Mouse (Mus musculus) lung, postnatal 0 days (tissue): ENCODE measurements at regions not wholly inside any gene's neighbourhood (a gene's known extent, or its start where the extent isn't known, plus 50 kb on each side); places are given as distances from the start of the nearest gene placed in this dataset.

ENCODE experiments used
- ATAC-seq: fragments of 200-750 bp; cut with Nextera tagmentation; 2 replicates; pipeline ENCODE4 v1.8.0; 2017; ENCODE audit warnings: moderate library complexity
- DNase-seq: peaks from one replicate; pipeline ENCODE4 v3.0.0-alpha.2; 2016; ENCODE audit warnings: low spot score
- H3K27ac ChIP-seq: fragments of 300-500 bp; sonication (generic); 2 replicates; pipeline ENCODE4 v1.5.1; 2014; ENCODE audit warnings: antibody characterized with exemption, mild to moderate bottlenecking, low read length, mixed read lengths
- H3K27me3 ChIP-seq: fragments of 300-500 bp; sonication (generic); replicated peaks from 2 replicates; pipeline ENCODE4 v1.6.1; 2014; ENCODE audit warnings: low read length, mixed read lengths; ENCODE audit not compliant: insufficient read depth
- H3K36me3 ChIP-seq: fragments of 300-500 bp; sonication (generic); 2 replicates; pipeline ENCODE4 v1.6.1; 2014; ENCODE audit warnings: low read length, mixed read lengths; ENCODE audit not compliant: insufficient read depth
- H3K4me1 ChIP-seq: fragments of 300-500 bp; sonication (generic); 2 replicates; pipeline ENCODE4 v1.6.1; 2014; ENCODE audit warnings: antibody characterized with exemption, low read depth, low read length, mixed read lengths; ENCODE audit not compliant: insufficient read depth
- H3K4me2 ChIP-seq: fragments of 300-500 bp; sonication (generic); replicated peaks from 2 replicates; pipeline ENCODE4 v1.6.1; 2014; ENCODE audit warnings: low read depth, mild to moderate bottlenecking, low read length, moderate library complexity, mixed read lengths
- H3K4me3 ChIP-seq: fragments of 300-500 bp; sonication (generic); 2 replicates; pipeline ENCODE4 v1.5.1; 2014; ENCODE audit warnings: low read depth, low read length
- H3K9ac ChIP-seq: fragments of 300-500 bp; sonication (generic); replicated peaks from 2 replicates; pipeline ENCODE4 v1.6.1; 2014; ENCODE audit warnings: low read depth, mild to moderate bottlenecking
- H3K9me3 ChIP-seq: fragments of 300-500 bp; sonication (generic); 2 replicates; pipeline ENCODE4 v1.6.1; 2016; ENCODE audit warnings: low read length, mixed read lengths
- CTCF ChIP-seq: IDR thresholded peaks from 2 replicates; pipeline ENCODE4 v1.5.1; 2016; ENCODE audit warnings: antibody characterized with exemption, mild to moderate bottlenecking
- EP300 ChIP-seq: IDR thresholded peaks from 2 replicates; pipeline ENCODE4 v1.6.1; 2016; ENCODE audit warnings: antibody characterized with exemption, mild to moderate bottlenecking, control low read depth
- WGBS: fragments of 180-500 bp; shearing (Covaris S2); extraction: QIAGEN DNeasy Blood & Tissue Kit; methylation state at CpG from one replicate; pipeline ENCODE4 v1.1.7; 2014; 5-methylcytosine and 5-hydroxymethylcytosine counted together

GRCm38 (mm10) chr3:34795103-34795983 lies 145.1 kb downstream of the Sox2 start:
- WGBS, result 11% methylated on average over 23 of the region's 23 CpGs
- no peak overlapping the region for H3K9ac ChIP-seq
- no peaks in the 10 kb centered on the region for H3K27me3 ChIP-seq
- no peak for TF ChIP-seq CTCF
- no peak for TF ChIP-seq EP300
- no peak overlapping the region for H3K27ac ChIP-seq
- H3K36me3 ChIP-seq, result no peaks in the 10 kb centered on the region
- H3K4me3 ChIP-seq, result no peak overlapping the region
- peak overlapping the region; percentile 38 for H3K4me2 ChIP-seq
- no peaks in the 10 kb centered on the region for H3K4me1 ChIP-seq
- DNase-seq (peak; percentile 53), ATAC-seq (peak; percentile 55; the same call in 1 of the 2 replicates)
- H3K9me3 ChIP-seq, result no peaks in the 10 kb centered on the region

GRCm38 (mm10) chr3:34795984-34796266 lies 145.7 kb downstream of the Sox2 start:
- no peak for ATAC-seq
- 5% methylated on average over 5 of the region's 5 CpGs for WGBS

GRCm38 (mm10) chr3:34808833-34809232 lies 158.6 kb downstream of the Sox2 start:
- no peak for ATAC-seq
- no peaks in the 10 kb centered on the region for H3K4me1 ChIP-seq
- 15% methylated on average over 5 of the region's 6 CpGs for WGBS

More at GRCm38 (mm10) chr3:34795984-34796266, 145.7 kb downstream of the Sox2 start:
- no peak overlapping the region for H3K27ac ChIP-seq
- H3K4me2 ChIP-seq, result peak overlapping the region; percentile 38
- no peak for TF ChIP-seq EP300
- no peak for TF ChIP-seq CTCF
- no peak overlapping the region for H3K9ac ChIP-seq
- no peaks in the 10 kb centered on the region for H3K36me3 ChIP-seq
- H3K4me3 ChIP-seq, result no peak overlapping the region
- no peaks in the 10 kb centered on the region for H3K27me3 ChIP-seq
- H3K4me1 ChIP-seq, result no peaks in the 10 kb centered on the region
- no peak for DNase-seq
- H3K9me3 ChIP-seq, result no peaks in the 10 kb centered on the region

DNA sequence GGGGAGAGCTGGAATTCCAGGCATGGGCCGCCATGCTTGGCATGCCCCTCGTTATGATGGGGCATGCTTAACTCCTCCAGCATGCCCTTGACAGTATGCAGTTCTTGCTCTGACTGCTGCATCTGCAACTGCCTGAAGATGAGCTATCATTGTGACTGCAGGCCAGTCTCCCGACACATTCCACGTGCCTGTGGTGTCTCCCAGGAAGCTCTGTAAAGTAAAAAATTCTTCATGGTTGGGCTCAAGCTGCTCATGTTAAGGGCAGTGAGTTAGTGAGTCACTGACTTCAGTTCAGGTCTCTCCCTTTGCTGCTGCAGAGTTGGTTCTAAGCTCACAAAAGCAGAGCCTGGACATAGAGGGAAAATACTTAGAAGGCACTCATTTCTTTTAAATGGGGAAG lies 161.5 kb downstream of the Sox2 start:
- H3K9ac ChIP-seq, result no peak overlapping the region
- no peak overlapping the region for H3K4me2 ChIP-seq
- H3K9me3 ChIP-seq, result no peaks in the 10 kb centered on the region
- DNase-seq (no peak), ATAC-seq (no peak)
- no peaks in the 10 kb centered on the region for H3K4me1 ChIP-seq
- no peaks in the 10 kb centered on the region for H3K36me3 ChIP-seq
- no peaks in the 10 kb centered on the region for H3K27me3 ChIP-seq
- WGBS, result 56% methylated on average over 4 of the region's 4 CpGs
- H3K27ac ChIP-seq, result no peak overlapping the region
- TF ChIP-seq CTCF (no peak), EP300 (no peak)
- no peak overlapping the region for H3K4me3 ChIP-seq

More at GRCm38 (mm10) chr3:34808833-34809232, 158.6 kb downstream of the Sox2 start:
- Histone ChIP-seq H3K27me3 (no peaks in the 10 kb centered on the region), H3K4me2 (no peak overlapping the region), H3K27ac (no peak overlapping the region), H3K9ac (no peak overlapping the region), H3K9me3 (no peaks in the 10 kb centered on the region), H3K36me3 (no peaks in the 10 kb centered on the region), H3K4me3 (no peak overlapping the region)
- no peak for DNase-seq
- TF ChIP-seq EP300 (no peak), CTCF (no peak)

- no peak for ATAC-seq
- no peak overlapping the region for H3K9ac ChIP-seq
- H3K4me2 ChIP-seq, result no peak overlapping the region
- no peaks in the 10 kb centered on the region for H3K36me3 ChIP-seq
- H3K9me3 ChIP-seq, result no peaks in the 10 kb centered on the region
- no peak overlapping the region for H3K27ac ChIP-seq
- DNase-seq, result no peak
- H3K27me3 ChIP-seq, result no peaks in the 10 kb centered on the region
- 42% methylated on average over 9 of the region's 9 CpGs for WGBS
- no peaks in the 10 kb centered on the region for H3K4me1 ChIP-seq
- TF ChIP-seq CTCF (no peak), EP300 (no peak)
- H3K4me3 ChIP-seq, result no peak overlapping the region
Measured at GRCm38 (mm10) chr3:34813046-34813625, 162.9 kb downstream of the Sox2 start.

GRCm38 (mm10) chr3:34825036-34825435 lies 174.8 kb downstream of the Sox2 start:
- DNase-seq (no peak), ATAC-seq (no peak)
- no peak overlapping the region for H3K4me2 ChIP-seq
- H3K36me3 ChIP-seq, result no peaks in the 10 kb centered on the region
- H3K27me3 ChIP-seq, result no peaks in the 10 kb centered on the region
- TF ChIP-seq CTCF, result no peak
- no peak for TF ChIP-seq EP300
- no peak overlapping the region for H3K4me3 ChIP-seq
- 72% methylated on average over 11 of the region's 11 CpGs for WGBS
- H3K9me3 ChIP-seq, result no peaks in the 10 kb centered on the region
- H3K27ac ChIP-seq, result no peak overlapping the region
- H3K9ac ChIP-seq, result no peak overlapping the region
- H3K4me1 ChIP-seq, result no peaks in the 10 kb centered on the region
